ENCODE assay signal across 9 mouse cellular contexts in the genomic region with DNA sequence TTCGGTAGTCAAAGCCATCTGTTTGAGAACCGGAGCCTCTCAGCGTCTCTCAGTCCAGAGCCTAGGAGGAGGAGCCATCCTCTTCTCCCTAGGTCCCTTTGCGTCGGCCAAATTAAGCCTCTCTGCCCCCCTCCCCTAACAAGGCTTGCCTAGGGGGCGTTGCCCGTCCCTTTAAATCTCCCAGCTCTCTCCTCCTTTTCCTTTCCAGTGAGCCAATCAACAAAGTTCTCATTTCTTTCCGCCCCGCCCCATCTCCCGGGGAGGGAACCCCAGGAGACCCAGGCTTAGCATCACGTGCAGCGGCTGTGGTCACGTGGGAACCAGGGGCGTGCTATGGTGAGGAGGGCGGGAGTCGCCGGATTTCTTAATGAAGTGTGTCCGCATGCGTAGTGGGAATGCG. TPM values are rescaled to one million over a fixed set of nuclear protein-coding genes. Genes with fewer than 3 reads are reported as not detected.
DNase-seq lines count a peak whose midpoint lies in the region; ATAC-seq and TF ChIP-seq lines count a peak whose summit lies in the region.
"Had no signal": no experiment of that assay in that cellular context is flagged by ENCODE, and none has a peak within 500 bp of the region (broad histone marks: within the 10 kb centered on the region; RNA-seq: fewer than 3 reads in every experiment).

No protein-coding gene starts in this region.

- peaks cover 11% of the 10 kb centered on the region; the same call in 1 of the 2 replicates for H3K4me1 ChIP-seq in megakaryocyte, embryonic 14.5 days
- no peaks in the 10 kb centered on the region for H3K4me1 ChIP-seq in forebrain, postnatal 0 days (ENCODE audit: insufficient read depth)
- H3K4me1 ChIP-seq in hindbrain, embryonic 12.5 days = peaks cover 12% of the 10 kb centered on the region
- no peaks in the 10 kb centered on the region; the same call in 1 of the 2 replicates for H3K4me1 ChIP-seq in limb, embryonic 14.5 days (ENCODE audit: control insufficient read depth, insufficient read depth, low read length)

- no peak for ATAC-seq in megakaryocyte, adult 5-6 weeks (ENCODE audit: poor library complexity, severe bottlenecking)
- ATAC-seq in forebrain, postnatal 0 days = peak; percentile 59; the same call in 1 of the 2 replicates
- ATAC-seq in hindbrain, embryonic 12.5 days (ENCODE audit: low FRiP score) = peak; percentile 90
- ATAC-seq in limb, embryonic 14.5 days (ENCODE audit: low FRiP score, low read depth) = peak; percentile 73

- no peak for TF ChIP-seq POLR2A in limb, embryonic 14.5 days (IDR thresholded peaks at IDR 0.05; ENCODE audit: borderline replicate concordance, extremely low read depth, insufficient read depth, insufficient read length)

- intact Hi-C loops in left cerebral cortex, adult 2 months (cut with DNase I) = no loop called here

- H3K9me3 ChIP-seq in megakaryocyte, embryonic 14.5 days = peaks cover 3% of the 10 kb centered on the region; the same call in 1 of the 2 replicates
- no peaks in the 10 kb centered on the region for H3K9me3 ChIP-seq in forebrain, postnatal 0 days (ENCODE audit: low read length)
- H3K9me3 ChIP-seq in hindbrain, embryonic 12.5 days (replicated peaks) = no peaks in the 10 kb centered on the region
- H3K9me3 ChIP-seq in limb, embryonic 14.5 days (ENCODE audit: control insufficient read depth, low read length) = no peaks in the 10 kb centered on the region

- no peak overlapping the region for H3K9ac ChIP-seq in forebrain, postnatal 0 days
- H3K9ac ChIP-seq in hindbrain, embryonic 12.5 days = no peak overlapping the region
- H3K9ac ChIP-seq in limb, embryonic 14.5 days (ENCODE audit: low read depth, low read length, severe bottlenecking) = no peak overlapping the region

- peak overlapping the region; percentile 33 for H3K4me3 ChIP-seq in megakaryocyte, embryonic 14.5 days (replicated peaks)
- 0 out of 2 replicates have a peak overlapping the region, but pooled peaks have one; percentile 3 for H3K4me3 ChIP-seq in forebrain, postnatal 0 days (ENCODE audit: low read depth, low read length)
- peak overlapping the region; percentile 16 for H3K4me3 ChIP-seq in hindbrain, embryonic 12.5 days
- peak overlapping the region; percentile 31 for H3K4me3 ChIP-seq in limb, embryonic 14.5 days (replicated peaks; ENCODE audit: low read length)
- H3K4me3 ChIP-seq in left cerebral cortex, adult 2 months = no peak overlapping the region

- DNase-seq in forebrain, postnatal 0 days = peak; percentile 52
- DNase-seq in limb, embryonic 14.5 days (ENCODE audit: low spot score) = peak; percentile 60
- DNase-seq in retina, postnatal 1 day = peak; percentile 94
- no peak for DNase-seq in left cerebral cortex, adult 2 months (ENCODE audit: extremely low spot score in 1 of 2, low spot score in 2 of 2)
- no peak for DNase-seq in frontal cortex, adult 2 months (ENCODE audit: extremely low spot score in 1 of 2, low spot score in 1 of 2)

- 2% methylated on average over 20 of the region's 20 CpGs for WGBS in forebrain, postnatal 0 days
- WGBS in hindbrain, embryonic 12.5 days = 1% methylated on average over 19 of the region's 20 CpGs
- WGBS in limb, embryonic 14.5 days = under 1% methylated on average over 19 of the region's 20 CpGs

- H3K4me2 ChIP-seq in forebrain, postnatal 0 days (ENCODE audit: low read depth) = peak overlapping the region; percentile 28; the same call in 1 of the 2 replicates
- H3K4me2 ChIP-seq in hindbrain, embryonic 12.5 days (replicated peaks) = peak overlapping the region; percentile 37
- H3K4me2 ChIP-seq in limb, embryonic 14.5 days (replicated peaks; ENCODE audit: low read depth, low read length, severe bottlenecking) = peak overlapping the region; percentile 34; the same call in 1 of the 2 replicates

- no peak for TF ChIP-seq CTCF in forebrain, postnatal 0 days (IDR thresholded peaks at IDR 0.05; ENCODE audit: low read depth)
- no peak for TF ChIP-seq CTCF in left cerebral cortex, adult 2 months (IDR thresholded peaks at IDR 0.05)

- no peak overlapping the region for H3K27ac ChIP-seq in forebrain, postnatal 0 days (ENCODE audit: low read depth, low read length)
- no peak overlapping the region for H3K27ac ChIP-seq in hindbrain, embryonic 12.5 days
- H3K27ac ChIP-seq in limb, embryonic 14.5 days (replicated peaks; ENCODE audit: low read depth, low read length) = no peak overlapping the region
- no peak overlapping the region for H3K27ac ChIP-seq in left cerebral cortex, adult 2 months
- H3K27ac ChIP-seq: macrophage had no signal

- H3K36me3 ChIP-seq in megakaryocyte, embryonic 14.5 days (replicated peaks; ENCODE audit: low read length) = no peaks in the 10 kb centered on the region
- H3K36me3 ChIP-seq in forebrain, postnatal 0 days (ENCODE audit: insufficient read depth) = no peaks in the 10 kb centered on the region
- H3K36me3 ChIP-seq in hindbrain, embryonic 12.5 days = no peaks in the 10 kb centered on the region
- no peaks in the 10 kb centered on the region for H3K36me3 ChIP-seq in limb, embryonic 14.5 days (ENCODE audit: control insufficient read depth, insufficient read depth, low read length)

- H3K27me3 ChIP-seq in megakaryocyte, embryonic 14.5 days (replicated peaks) = peaks cover 95% of the 10 kb centered on the region
- peaks cover 99% of the 10 kb centered on the region for H3K27me3 ChIP-seq in forebrain, postnatal 0 days (ENCODE audit: insufficient read depth, low read length)
- peaks cover 98% of the 10 kb centered on the region for H3K27me3 ChIP-seq in hindbrain, embryonic 12.5 days
- peaks cover 96% of the 10 kb centered on the region for H3K27me3 ChIP-seq in limb, embryonic 14.5 days (ENCODE audit: control insufficient read depth, insufficient read depth, low read length)

RNA-seq across cellular contexts. Expression of gene Hoxc13, which starts 0.3 kb away (rescaled TPM):
- not detected in 2 replicates for polyA plus RNA-seq in megakaryocyte, embryonic 14.5 days (2012; ENCODE audit: insufficient read depth, low replicate concordance)
- not detected in 2 replicates for total RNA-seq in megakaryocyte, adult 5-6 weeks (2015)
- not detected in 2 replicates for total RNA-seq in megakaryocyte, adult 5-6 weeks (2017)
- total RNA-seq in forebrain, postnatal 0 days (2014; rRNA removed) = not detected in 2 replicates
- polyA plus RNA-seq in forebrain, postnatal 0 days (2015; fragmentation: Nextera tagmentation; extraction: Ambion mirVana) = not detected in 2 replicates
- 0.09 and 0.17 TPM in 2 replicates for polyA plus RNA-seq in hindbrain, embryonic 12.5 days (2016; fragmentation: Nextera tagmentation; extraction: Ambion mirVana)
- polyA plus RNA-seq in limb, embryonic 14.5 days (2012; rRNA removed) = 2.5 and 2.9 TPM in 2 replicates
- 6.1 and 7.7 TPM in 2 replicates for polyA plus RNA-seq in limb, embryonic 14.5 days (2014; fragmentation: Nextera tagmentation; extraction: Ambion mirVana)
- not detected for total RNA-seq in left cerebral cortex, adult 2 months (2021)
- polyA plus RNA-seq in frontal cortex, adult 2 months (2012; rRNA removed) = not detected in 2 replicates
- polyA plus RNA-seq: macrophage had no signal

RNA-seq across cellular contexts. Expression of gene Hoxc12, which starts 15.9 kb away (rescaled TPM):
- not detected in 2 replicates for polyA plus RNA-seq in megakaryocyte, embryonic 14.5 days (2012; ENCODE audit: insufficient read depth, low replicate concordance)
- total RNA-seq in megakaryocyte, adult 5-6 weeks (2015) = not detected in 2 replicates
- total RNA-seq in megakaryocyte, adult 5-6 weeks (2017) = not detected in 2 replicates
- not detected in 2 replicates for total RNA-seq in forebrain, postnatal 0 days (2014; rRNA removed)
- polyA plus RNA-seq in forebrain, postnatal 0 days (2015; fragmentation: Nextera tagmentation; extraction: Ambion mirVana) = not detected in 2 replicates
- not detected in 2 replicates for polyA plus RNA-seq in hindbrain, embryonic 12.5 days (2016; fragmentation: Nextera tagmentation; extraction: Ambion mirVana)
- polyA plus RNA-seq in limb, embryonic 14.5 days (2012; rRNA removed) = 3.6 and 4.5 TPM in 2 replicates
- polyA plus RNA-seq in limb, embryonic 14.5 days (2014; fragmentation: Nextera tagmentation; extraction: Ambion mirVana) = 4.0 and 4.2 TPM in 2 replicates
- total RNA-seq in left cerebral cortex, adult 2 months (2021) = not detected
- polyA plus RNA-seq in frontal cortex, adult 2 months (2012; rRNA removed) = not detected in 2 replicates
- polyA plus RNA-seq: macrophage had no signal

RNA-seq across cellular contexts. Expression of gene Hoxc11, which starts 33.6 kb away (rescaled TPM):
- not detected in 2 replicates for polyA plus RNA-seq in megakaryocyte, embryonic 14.5 days (2012; ENCODE audit: insufficient read depth, low replicate concordance)
- not detected in 2 replicates for total RNA-seq in megakaryocyte, adult 5-6 weeks (2015)
- total RNA-seq in megakaryocyte, adult 5-6 weeks (2017) = not detected in 2 replicates
- not detected in 2 replicates for total RNA-seq in forebrain, postnatal 0 days (2014; rRNA removed)
- polyA plus RNA-seq in forebrain, postnatal 0 days (2015; fragmentation: Nextera tagmentation; extraction: Ambion mirVana) = not detected in 2 replicates
- polyA plus RNA-seq in hindbrain, embryonic 12.5 days (2016; fragmentation: Nextera tagmentation; extraction: Ambion mirVana) = not detected in 2 replicates
- 7.4 and 7.6 TPM in 2 replicates for polyA plus RNA-seq in limb, embryonic 14.5 days (2012; rRNA removed)
- 1.4 TPM in 2 replicates for polyA plus RNA-seq in limb, embryonic 14.5 days (2014; fragmentation: Nextera tagmentation; extraction: Ambion mirVana)
- not detected for total RNA-seq in left cerebral cortex, adult 2 months (2021)
- not detected in 2 replicates for polyA plus RNA-seq in frontal cortex, adult 2 months (2012; rRNA removed)
- polyA plus RNA-seq: macrophage had no signal

RNA-seq across cellular contexts. Expression of gene Hoxc10, which starts 46.0 kb away (rescaled TPM):
- 0.08 TPM in 1 of 2 replicates, not detected in the other for polyA plus RNA-seq in megakaryocyte, embryonic 14.5 days (2012; ENCODE audit: insufficient read depth, low replicate concordance)
- total RNA-seq in megakaryocyte, adult 5-6 weeks (2015) = not detected in 2 replicates
- not detected in 2 replicates for total RNA-seq in megakaryocyte, adult 5-6 weeks (2017)
- total RNA-seq in forebrain, postnatal 0 days (2014; rRNA removed) = not detected in 2 replicates
- polyA plus RNA-seq in forebrain, postnatal 0 days (2015; fragmentation: Nextera tagmentation; extraction: Ambion mirVana) = not detected in 2 replicates
- not detected in 2 replicates for polyA plus RNA-seq in hindbrain, embryonic 12.5 days (2016; fragmentation: Nextera tagmentation; extraction: Ambion mirVana)
- polyA plus RNA-seq in limb, embryonic 14.5 days (2012; rRNA removed) = 9.7 and 14.3 TPM in 2 replicates
- 5.8 and 6.0 TPM in 2 replicates for polyA plus RNA-seq in limb, embryonic 14.5 days (2014; fragmentation: Nextera tagmentation; extraction: Ambion mirVana)
- total RNA-seq in left cerebral cortex, adult 2 months (2021) = not detected
- polyA plus RNA-seq in frontal cortex, adult 2 months (2012; rRNA removed) = not detected in 2 replicates
- polyA plus RNA-seq: macrophage had no signal

RNA-seq across cellular contexts. Expression of gene Hoxc5, which starts 46.6 kb away (rescaled TPM):
- polyA plus RNA-seq in megakaryocyte, embryonic 14.5 days (2012; ENCODE audit: insufficient read depth, low replicate concordance) = not detected in 2 replicates
- not detected in 2 replicates for total RNA-seq in megakaryocyte, adult 5-6 weeks (2015)
- not detected in 2 replicates for total RNA-seq in megakaryocyte, adult 5-6 weeks (2017)
- not detected in 2 replicates for total RNA-seq in forebrain, postnatal 0 days (2014; rRNA removed)
- polyA plus RNA-seq in forebrain, postnatal 0 days (2015; fragmentation: Nextera tagmentation; extraction: Ambion mirVana) = not detected in 2 replicates
- polyA plus RNA-seq in hindbrain, embryonic 12.5 days (2016; fragmentation: Nextera tagmentation; extraction: Ambion mirVana) = 20.2 and 37.0 TPM in 2 replicates
- 7.6 and 9.0 TPM in 2 replicates for polyA plus RNA-seq in limb, embryonic 14.5 days (2012; rRNA removed)
- polyA plus RNA-seq in limb, embryonic 14.5 days (2014; fragmentation: Nextera tagmentation; extraction: Ambion mirVana) = 2.6 and 3.5 TPM in 2 replicates
- total RNA-seq in left cerebral cortex, adult 2 months (2021) = not detected
- not detected in 2 replicates for polyA plus RNA-seq in frontal cortex, adult 2 months (2012; rRNA removed)
- polyA plus RNA-seq: macrophage had no signal

Comparison
In these comparisons a context has a peak if more than half of its experiments do, and no peak if none do; other contexts are left out.
1. DNase-seq: peak in forebrain, postnatal 0 days (single experiment), limb, embryonic 14.5 days (single experiment) and retina, postnatal 1 day (single experiment); none in left cerebral cortex, adult 2 months (0 of 2) and frontal cortex, adult 2 months (0 of 2).
2. Peak in every context shown above with its lines, with median percentiles within 50 percentile points of each other: H3K4me2 ChIP-seq.